Mouse (Mus musculus) frontal cortex, postnatal 14 days (tissue): ENCODE data around the gene Fnip2.

Source experiments
- DNase-seq, 2 experiments: peaks; one replicate each; pipeline ENCODE4 v3.0.0; 2022; ENCODE audit warnings: low spot score in 2 of 2

Gene Fnip2

GRCm38 (mm10) chr3:79528451-79528850 lies 39.1 kb downstream of the Fnip2 start:
- no peak for DNase-seq

DNA sequence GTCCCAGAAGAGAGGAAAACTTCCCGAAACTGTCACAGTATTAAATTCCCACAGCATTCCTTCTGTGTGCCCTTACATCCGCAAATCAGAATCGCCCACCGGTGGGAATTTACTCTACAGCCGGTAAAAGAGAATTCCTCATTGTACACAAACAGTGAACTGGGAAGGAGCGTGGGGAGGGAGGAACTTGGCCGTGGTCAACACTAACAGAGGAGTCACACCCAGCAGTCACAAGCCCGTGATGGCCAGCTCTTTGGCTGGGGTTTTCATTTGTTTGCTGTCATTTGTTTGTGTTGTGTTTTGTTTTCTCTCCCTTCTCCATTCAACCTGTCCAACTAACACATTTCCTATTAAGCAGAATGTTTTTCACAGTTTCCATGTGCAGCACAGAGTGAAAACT lies 39.7 kb downstream of the Fnip2 start:
- no peak for DNase-seq

GRCm38 (mm10) chr3:79527521-79527920 lies 40.1 kb downstream of the Fnip2 start:
- no peak for DNase-seq

DNA sequence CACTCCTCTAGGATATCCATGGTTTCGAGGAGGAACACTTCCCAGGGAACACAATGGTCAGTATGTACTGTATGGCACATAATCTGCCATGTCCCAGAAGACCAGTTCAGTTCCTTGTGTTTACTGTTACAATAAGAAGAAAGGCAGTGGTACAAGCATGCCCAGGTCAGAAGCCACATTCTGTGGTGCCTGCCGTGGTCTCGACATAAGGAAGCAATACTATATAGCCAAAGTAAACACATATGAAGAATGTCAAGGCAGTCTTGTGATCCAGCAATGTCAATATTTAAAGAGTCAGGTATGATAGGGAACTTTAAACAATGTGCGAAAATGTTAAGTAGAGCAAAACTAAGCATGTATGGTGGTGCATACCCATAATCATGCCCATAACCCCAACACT lies 44.2 kb downstream of the Fnip2 start:
- no peak for DNase-seq

- no peak for DNase-seq
Measured at GRCm38 (mm10) chr3:79519862-79520261, 47.7 kb downstream of the Fnip2 start.

DNA sequence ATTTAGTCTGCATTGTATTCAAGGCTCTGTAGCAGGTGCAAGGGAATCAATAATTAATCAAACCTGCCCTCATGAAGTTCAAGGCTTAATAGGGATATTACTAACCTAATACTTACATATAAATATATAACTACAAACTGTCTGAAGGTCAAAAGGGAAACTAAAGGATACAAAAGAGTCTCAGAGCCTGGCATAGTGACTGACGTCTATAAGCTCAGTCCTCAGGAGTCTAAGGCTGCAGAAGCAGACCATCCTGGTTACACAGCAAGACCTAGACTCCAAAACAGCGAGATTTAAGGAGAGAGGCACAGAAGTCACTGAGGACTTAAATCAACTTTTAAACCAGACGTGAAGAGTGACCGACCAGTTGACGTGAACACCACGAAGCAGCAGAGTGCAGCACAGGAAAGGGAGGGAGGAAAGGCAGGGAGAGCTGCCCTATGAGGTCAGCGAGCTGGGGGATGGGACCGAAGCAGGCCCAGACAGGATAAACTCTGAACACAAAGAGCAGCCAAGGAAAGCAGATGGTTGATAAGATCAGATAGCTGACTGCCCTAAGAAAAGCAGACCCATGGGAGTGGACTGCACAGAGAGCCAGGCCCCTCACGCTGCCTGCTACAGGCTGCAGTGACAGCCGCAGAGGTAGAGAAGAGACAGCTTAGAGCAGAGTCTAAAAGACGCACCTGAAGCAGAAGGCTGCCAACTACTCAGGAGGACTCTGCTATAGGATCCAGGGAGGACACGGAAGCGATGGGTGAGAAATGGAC lies 48.7 kb downstream of the Fnip2 start:
- no peak for DNase-seq

- DNase-seq = no peak
Measured at GRCm38 (mm10) chr3:79517884-79518591, 49.6 kb downstream of the Fnip2 start.

DNA sequence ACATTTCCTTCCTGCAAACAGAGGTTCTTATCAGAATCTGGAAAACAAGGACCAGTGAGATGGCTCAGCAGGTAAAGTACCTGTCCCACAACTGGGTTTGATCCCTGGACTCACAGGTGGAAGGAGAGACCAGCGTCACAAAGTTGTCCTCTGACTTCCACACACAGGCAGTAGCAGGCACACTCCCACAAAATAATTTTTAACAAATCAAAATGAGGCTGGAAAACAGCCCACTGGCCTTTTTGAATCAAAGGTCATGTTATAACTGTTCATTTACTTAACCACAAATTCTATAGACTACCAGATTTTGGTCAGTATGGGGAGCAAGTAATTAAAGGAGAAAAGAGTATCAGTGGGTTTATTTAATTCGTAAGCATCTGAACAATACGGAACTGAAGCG lies 50.6 kb downstream of the Fnip2 start:
- no peak for DNase-seq

DNA sequence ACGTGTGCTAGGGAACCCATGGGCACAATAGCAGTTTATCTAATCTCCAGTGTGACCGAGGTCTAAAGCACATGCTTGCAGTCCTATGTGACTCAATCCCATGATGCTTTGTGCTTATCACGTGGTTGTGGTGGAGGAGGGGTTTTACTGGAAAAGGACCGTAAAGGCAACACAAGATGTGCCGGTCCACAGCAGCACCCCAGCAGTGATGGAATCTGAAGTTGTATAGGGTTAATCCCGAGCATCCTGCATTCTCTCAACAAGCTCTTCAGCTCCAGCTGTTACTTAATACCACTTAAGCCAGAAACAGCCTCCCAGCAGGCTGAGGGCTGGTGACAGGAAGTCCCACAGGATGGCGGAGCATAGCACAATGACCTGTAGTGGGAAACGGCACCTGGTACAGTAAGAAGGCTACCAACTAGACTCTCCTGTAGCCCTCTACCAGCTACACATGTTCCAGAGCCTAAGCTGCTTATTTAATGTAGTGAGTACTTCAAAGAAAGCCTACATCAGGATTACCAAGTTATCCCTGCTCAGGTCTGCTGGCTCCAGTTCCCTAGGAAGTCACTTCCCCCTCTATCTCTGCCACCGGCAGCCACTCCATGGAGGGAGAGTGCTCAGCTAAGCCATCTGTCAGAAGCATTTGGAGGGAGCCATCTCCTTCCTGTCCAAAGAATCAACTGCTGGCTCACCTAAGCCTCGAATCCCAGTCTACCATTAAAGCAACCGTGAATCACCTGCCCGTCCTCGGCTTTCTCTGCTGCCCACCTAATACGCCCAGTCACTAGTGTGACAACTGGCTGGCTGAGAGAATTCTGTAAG lies 51.3 kb downstream of the Fnip2 start:
- DNase-seq = no peak

GRCm38 (mm10) chr3:79514304-79514703 lies 53.3 kb downstream of the Fnip2 start:
- no peak for DNase-seq

GRCm38 (mm10) chr3:79501166-79501728 lies 66.3 kb downstream of the Fnip2 start:
- DNase-seq = no peak

DNA sequence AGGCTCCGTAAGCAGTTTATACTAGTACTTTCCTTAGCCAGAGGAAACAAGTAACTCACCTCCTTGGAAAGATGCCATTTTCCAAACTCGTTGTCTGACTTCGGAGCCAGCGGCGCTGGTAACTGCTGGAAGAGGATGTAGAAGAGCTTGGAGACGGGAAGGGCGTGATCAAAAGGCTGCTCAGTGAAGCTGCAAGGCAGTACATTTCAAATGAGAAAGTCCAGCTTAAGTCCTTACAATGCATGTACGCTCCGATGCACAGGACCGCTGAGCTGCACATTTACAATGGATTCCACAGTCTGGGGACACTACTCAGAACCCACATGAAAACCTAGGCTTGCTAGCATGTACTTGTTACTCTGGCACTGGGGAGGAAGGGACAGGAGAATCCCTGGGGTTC lies 67.3 kb downstream of the Fnip2 start:
- DNase-seq = no peak

DNA sequence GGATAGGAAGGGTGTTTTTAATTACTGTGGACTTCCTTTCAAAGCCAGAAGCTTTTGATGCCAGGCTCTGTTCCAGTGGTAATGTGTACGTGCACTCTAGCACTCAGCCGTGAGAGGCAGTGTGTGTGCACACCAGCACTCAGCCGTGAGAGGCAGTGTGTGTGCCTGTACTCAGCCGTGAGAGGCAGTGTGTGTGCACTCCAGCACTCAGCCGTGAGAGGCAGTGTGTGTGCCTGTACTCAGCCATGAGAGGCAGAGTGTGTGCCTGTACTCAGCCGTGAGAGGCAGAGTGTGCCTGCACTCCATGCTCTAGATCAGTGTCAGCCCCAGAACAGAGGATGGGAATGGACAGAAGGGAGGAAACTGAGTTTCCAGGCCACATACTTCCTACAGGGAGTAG lies 70.9 kb downstream of the Fnip2 start:
- DNase-seq = no peak

DNA sequence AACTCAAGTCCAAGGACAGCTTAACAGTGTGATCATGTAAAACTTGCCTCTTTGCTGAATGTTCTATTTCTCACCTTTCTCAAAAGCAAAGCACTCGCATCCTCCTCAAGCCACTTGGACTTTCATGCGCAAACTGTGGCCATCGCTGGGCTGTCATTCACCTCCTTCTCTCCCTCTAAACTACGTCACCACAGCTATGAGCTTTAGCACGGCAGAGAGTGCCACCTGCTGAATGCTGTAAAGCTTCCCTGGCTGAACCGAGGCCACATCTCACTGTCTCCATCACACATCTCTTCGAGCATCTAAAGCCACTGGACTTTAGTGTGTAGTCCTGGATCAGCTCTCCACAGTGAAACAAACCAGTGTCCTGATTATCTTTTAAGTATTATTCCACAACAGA lies 72.4 kb downstream of the Fnip2 start:
- DNase-seq = no peak

- no peak for DNase-seq
Measured at GRCm38 (mm10) chr3:79494028-79494427, 73.6 kb downstream of the Fnip2 start.

DNA sequence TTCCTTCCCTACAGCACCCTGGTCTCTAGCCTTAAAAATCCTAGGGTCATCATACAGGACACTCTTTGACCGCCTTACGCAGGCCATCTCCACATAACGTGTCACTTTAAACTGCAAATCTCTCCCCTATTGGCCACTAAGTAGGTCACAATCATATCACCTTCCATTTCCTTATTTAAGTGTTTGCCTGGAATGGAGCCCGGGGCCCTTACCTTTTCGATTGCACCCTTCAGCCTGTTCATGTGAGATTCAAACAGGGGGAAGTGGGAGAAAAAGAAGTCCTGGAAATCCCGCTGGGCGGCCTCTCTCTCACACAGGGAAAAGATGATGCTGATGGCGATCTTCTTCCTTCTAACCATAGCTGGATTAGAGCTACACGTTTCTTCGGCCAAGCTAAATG lies 74.5 kb downstream of the Fnip2 start:
- DNase-seq = no peak

DNA sequence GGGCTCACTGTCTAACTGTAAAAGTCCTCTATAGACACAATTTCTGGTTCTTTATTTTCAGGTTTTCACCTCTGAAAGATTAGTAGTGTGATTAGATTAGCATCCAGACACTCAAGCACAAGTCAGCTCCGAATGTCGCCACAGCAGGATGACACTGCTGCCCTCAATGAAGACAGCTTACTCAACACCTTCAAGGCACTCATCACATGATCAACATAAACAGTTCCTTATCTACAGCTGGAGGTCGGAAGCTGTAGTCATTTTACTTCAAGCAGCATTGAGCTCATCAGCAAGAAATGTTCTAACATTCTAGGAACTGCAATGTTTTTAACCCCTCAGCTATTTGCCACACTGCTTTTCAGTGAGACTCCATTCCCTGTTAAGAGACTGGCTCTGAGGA lies 76.0 kb downstream of the Fnip2 start:
- DNase-seq = no peak

DNA sequence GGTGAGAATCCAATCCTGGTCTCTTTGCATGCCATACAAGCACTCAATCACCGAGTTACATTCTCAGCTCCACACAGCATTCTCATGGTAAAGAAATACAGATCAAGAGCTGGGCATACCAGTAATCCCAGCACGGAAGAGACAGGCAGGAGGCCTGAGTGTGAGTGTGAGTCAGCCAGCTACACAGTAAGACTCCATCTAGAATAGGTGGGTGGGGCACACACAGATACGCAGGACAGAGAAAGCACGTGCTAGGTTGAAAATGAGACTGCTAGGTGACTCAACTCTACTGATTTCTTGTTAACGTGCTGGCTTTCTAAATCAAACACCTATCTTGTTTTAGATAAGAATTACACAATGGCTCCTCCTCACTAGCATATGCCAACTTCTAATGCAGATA lies 77.5 kb downstream of the Fnip2 start:
- DNase-seq = no peak

GRCm38 (mm10) chr3:79488025-79488424 lies 79.6 kb downstream of the Fnip2 start:
- no peak for DNase-seq

DNA sequence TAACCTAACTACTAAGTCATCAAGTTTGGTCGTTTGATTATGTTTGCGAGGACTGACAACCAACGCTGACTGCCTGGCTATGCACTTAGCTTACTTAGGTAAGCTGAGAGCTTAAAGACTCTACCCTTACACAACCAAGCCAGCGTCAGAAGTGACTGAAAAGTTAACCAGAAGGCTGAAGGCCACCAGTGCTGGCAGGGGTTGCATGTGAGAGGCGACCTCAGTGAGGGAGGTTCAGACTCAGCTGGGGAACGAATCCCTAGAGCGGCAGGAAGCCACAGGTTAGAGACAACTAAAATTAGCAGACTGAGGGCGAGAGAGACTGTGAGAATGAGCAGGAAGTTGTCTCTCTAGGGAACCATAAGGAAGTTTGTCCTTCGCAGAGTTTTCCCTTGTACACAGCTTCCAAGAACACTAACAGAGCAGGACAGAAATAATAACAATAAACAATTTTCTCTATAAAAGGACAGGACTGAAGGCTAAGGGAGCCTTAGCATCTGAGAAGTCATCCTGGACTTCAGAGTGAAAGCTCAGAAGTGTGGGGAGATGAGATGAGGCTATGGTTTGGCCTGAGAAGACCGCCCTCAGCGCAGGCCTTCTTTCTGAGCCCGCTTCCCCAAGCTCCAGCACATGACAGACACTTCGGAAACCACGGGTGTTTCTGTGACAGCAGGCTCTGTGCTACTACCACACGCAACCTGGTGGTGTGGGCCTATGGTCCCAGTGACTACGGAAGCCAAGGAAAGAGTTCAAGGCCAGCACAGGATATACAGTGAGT lies 83.1 kb downstream of the Fnip2 start:
- no peak for DNase-seq

DNA sequence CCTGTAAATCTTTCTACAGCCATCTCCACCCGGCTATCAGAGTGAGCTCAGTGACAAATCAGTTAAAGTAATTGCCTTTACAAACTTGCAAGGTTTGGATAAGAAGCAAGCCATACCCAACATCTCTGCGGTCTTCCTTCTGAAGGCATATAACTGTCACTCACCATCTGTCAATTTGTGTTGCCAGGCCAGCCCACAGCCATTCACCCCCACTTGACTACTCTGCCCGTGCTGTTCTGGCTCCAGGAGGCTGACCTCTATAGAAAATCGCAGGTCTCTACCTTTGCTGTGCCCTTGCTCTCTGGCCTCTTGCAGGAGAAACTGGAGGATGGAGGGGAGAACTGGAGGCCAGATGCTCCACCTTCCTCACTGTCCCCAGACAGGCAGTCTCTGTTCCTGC lies 88.7 kb downstream of the Fnip2 start:
- DNase-seq = no peak

- DNase-seq = no peak
Measured at GRCm38 (mm10) chr3:79478400-79478799, 89.2 kb downstream of the Fnip2 start.
